Mouse (Mus musculus): ENCODE measurements at regions not wholly inside any gene's neighbourhood (a gene's known extent, or its start where the extent isn't known, plus 50 kb on each side); places are given as distances from the start of the nearest gene placed in this dataset.
"Not testable (repeated sequence)": the region's sequence is repeated elsewhere in the genome, so short reads cannot be mapped to it uniquely, and the experiment has no call there.

DNA sequence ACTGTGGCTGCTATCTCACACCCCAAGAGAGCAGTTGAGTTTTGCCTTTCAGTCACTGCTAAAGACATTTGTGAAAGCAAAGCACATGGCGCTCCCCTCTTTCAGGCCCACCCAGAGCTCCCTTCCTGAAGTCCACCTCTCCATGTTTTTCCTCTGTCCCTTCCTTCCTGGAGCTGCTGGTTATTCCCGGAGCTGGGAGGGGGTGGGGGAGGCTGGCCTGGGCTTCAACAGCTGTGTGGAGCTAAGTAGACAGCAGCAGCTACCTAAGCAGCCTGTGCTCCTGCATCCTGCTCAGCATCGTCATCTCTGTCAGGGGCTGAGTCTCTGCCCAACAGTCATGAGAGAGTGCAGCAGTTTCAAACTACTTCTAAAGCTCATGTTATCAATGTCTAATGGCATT, 78.0 kb upstream of the Cdyl start:
- DNase-seq (ENCODE audit: low read depth, low spot score) (no peak), ATAC-seq (no peak)
- no peaks in the 10 kb centered on the region for H3K27me3 ChIP-seq
- POLR2A ChIA-PET: interaction anchor here (0.6 kb wide), 1 partner anchor 26 kb away, joined by 3 read pairs; no protein-coding TSS in a partner anchor
- CTCF ChIA-PET: no interaction called here
- in situ Hi-C loops (cut with MboI; ENCODE audit: low pct_unique_long_range_greater_than_20kb): no loop called here
- TF ChIP-seq CTCF (IDR thresholded peaks at IDR 0.05): no peak

DNA sequence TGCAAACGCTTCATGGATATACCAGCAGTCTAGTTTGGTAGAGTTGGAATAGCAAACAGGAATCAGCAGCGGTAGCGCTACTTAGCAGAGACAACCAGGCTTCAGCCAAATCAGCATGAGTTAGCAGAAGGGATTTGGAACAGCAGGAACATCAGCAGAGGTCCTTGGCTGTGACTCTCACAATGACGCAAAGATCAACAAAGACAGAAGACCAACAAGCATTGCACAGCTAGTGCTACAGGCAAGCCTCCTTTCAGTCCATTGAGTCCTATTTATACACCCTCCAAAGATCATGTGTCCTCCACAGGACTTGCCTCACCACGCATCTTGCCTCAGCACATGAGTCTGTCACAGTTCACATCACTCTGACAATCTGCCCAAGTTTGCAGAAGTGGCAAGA, 61.6 kb upstream of the Cdyl start:
- ChIA-PET CTCF (no interaction called here), POLR2A (no interaction called here)
- no peak for TF ChIP-seq CTCF (IDR thresholded peaks at IDR 0.05)
- in situ Hi-C loops (cut with MboI; ENCODE audit: low pct_unique_long_range_greater_than_20kb): no loop called here
- ATAC-seq (no peak), DNase-seq (ENCODE audit: low read depth, low spot score) (no peak)
- no peaks in the 10 kb centered on the region for H3K27me3 ChIP-seq

DNA sequence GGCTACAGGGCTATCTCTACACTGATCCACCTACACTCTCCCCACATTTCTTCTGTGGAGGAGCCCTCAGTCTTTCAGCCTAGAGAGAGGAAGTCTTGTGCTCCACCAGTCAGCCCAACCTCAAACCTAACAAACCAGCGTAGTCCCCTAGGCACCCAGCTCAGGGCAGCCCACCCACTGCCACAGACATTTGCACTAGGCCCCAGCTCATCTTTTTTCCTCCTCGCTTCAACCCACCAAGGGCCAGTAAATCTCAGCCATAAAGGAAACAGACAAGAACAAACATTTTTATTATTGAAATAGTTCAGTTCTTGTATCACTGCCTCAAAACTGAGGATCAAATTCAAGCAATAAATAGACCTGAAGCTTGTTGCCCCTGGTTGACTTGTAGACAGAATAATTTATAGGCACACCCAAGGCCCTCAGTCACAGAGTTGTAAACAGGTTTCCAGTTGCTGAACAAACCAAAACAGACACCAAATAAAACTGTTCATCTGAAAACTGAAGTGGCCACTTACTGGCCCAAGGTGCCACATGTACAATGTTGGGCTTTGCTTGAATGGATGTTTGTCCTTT, 58.0 kb upstream of the Cdyl start:
- in situ Hi-C loops (cut with MboI; ENCODE audit: low pct_unique_long_range_greater_than_20kb): no loop called here
- ATAC-seq: no peak
- no peak for DNase-seq (ENCODE audit: low read depth, low spot score)
- TF ChIP-seq CTCF (IDR thresholded peaks at IDR 0.05): no peak
- CTCF ChIA-PET: no interaction called here
- POLR2A ChIA-PET: no interaction called here
- H3K27me3 ChIP-seq: no peaks in the 10 kb centered on the region

DNA sequence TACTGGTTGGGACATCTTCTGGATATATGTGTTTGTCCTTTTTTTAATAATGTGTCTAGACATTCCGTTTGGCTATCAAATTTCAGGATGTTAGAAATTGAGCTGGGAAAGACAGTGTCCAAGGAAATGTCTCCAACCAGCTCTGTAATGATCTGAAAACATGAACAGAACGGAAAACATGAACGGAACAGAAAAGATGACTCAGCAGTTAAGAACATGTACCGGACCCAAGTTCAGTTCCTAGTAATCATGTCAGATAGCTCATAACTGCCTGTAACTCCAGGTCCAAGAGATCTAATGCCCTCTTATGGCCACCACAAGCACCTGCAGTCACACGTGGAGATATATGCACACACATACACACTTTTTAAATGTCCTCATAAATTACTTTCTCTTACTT, 56.6 kb upstream of the Cdyl start:
- in situ Hi-C loops (cut with MboI; ENCODE audit: low pct_unique_long_range_greater_than_20kb): no loop called here
- ATAC-seq (no peak), DNase-seq (ENCODE audit: low read depth, low spot score) (no peak)
- TF ChIP-seq CTCF (IDR thresholded peaks at IDR 0.05): peak; percentile 29
- ChIA-PET POLR2A (no interaction called here), CTCF (no interaction called here)
- H3K27me3 ChIP-seq: no peaks in the 10 kb centered on the region

DNA sequence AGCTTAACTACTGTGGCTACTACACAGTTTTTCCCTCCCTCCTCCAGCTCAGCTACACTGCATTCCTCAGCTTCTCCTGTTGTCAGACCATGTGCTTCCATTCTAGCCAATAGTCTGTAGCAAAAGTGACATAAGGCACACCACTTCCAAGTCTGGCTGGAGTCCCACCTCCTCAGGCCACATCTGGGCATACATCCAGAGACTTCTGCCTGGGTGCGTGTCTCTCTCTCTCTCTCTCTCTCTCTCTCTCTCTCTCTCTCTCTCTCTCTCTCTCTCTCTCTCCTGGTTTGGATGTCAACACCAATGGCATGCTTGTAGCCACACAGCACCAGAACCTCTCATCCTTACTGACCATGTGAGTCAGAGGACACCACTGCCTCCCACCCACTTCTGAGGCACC, 55.6 kb upstream of the Cdyl start:
- CTCF ChIA-PET: no interaction called here
- DNase-seq (ENCODE audit: low read depth, low spot score): peak; percentile 55
- in situ Hi-C loops (cut with MboI; ENCODE audit: low pct_unique_long_range_greater_than_20kb): no loop called here
- no peaks in the 10 kb centered on the region for H3K27me3 ChIP-seq
- POLR2A ChIA-PET: interaction anchor here (0.6 to 0.8 kb wide), 3 partner anchors 44 to 273 kb away, joined by 3 to 5 read pairs (median 4); no protein-coding TSS in a partner anchor
- TF ChIP-seq CTCF (IDR thresholded peaks at IDR 0.05): peak; percentile 28
- peak; percentile 60 for ATAC-seq

DNA sequence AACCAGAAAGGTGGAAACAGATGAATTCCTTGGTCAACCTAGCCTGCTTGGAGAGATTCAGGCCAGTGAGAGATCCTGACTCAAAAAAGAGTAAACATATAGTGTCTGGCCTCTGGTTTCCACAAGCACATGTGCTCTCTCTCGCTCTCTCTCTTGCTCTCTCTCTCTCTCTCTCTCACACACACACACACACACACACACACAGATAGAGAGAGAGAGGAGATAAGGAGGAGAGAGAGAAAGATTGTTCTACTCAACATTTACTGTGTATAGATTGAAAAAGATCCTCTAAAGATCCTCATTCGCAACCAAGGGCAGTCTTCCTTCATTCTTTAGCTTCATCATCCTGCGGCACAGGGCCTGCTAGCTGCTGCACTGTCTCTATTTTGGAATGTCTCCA, 54.9 kb upstream of the Cdyl start:
- POLR2A ChIA-PET: interaction anchor here (0.6 to 0.8 kb wide), 2 partner anchors 43 to 274 kb away, joined by 4 to 5 read pairs; no protein-coding TSS in a partner anchor
- ATAC-seq: no peak
- no peak for TF ChIP-seq CTCF (IDR thresholded peaks at IDR 0.05)
- CTCF ChIA-PET: interaction anchor here (0.6 kb wide), 1 partner anchor 53 kb away, joined by 3 read pairs; no protein-coding TSS in a partner anchor
- in situ Hi-C loops (cut with MboI; ENCODE audit: low pct_unique_long_range_greater_than_20kb): no loop called here
- no peaks in the 10 kb centered on the region for H3K27me3 ChIP-seq
- DNase-seq (ENCODE audit: low read depth, low spot score): no peak

DNA sequence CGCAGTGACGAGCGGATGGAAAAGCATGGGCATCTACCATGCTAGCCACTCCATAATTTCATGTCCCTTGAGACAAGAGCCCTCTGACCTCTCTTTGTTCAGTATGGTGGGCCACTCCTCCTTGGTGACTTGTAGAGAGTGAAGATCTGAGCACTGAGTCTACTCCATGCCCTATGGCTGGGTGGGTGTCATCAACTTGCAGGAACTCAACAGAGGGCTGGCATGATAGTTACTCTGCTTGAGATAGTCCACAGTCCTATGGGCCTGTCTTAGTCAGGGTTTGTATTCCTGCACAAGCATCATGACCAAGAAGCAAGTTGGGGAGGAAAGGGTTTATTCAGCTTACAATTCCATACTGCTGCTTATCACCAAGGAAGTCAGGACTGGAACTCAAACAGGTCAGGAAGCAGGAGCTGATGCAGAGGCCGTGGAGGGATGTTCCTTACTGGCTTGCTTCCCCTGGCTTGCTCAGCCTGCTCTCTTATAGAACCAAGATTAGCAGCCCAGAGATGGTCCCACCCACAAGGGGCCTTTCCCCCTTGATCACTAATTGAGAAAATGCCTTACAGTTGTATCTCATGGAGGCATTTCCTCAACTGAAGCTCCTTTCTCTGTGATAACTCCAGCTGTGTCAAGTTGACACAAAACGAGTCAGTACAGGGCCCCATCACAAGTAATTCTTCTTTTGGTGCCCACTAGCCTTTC, 52.6 kb upstream of the Cdyl start:
- DNase-seq (ENCODE audit: low read depth, low spot score); in situ Hi-C loops (cut with MboI; ENCODE audit: low pct_unique_long_range_greater_than_20kb); POLR2A ChIA-PET; ATAC-seq; CTCF ChIA-PET; H3K27me3 ChIP-seq: not testable (repeated sequence)

DNA sequence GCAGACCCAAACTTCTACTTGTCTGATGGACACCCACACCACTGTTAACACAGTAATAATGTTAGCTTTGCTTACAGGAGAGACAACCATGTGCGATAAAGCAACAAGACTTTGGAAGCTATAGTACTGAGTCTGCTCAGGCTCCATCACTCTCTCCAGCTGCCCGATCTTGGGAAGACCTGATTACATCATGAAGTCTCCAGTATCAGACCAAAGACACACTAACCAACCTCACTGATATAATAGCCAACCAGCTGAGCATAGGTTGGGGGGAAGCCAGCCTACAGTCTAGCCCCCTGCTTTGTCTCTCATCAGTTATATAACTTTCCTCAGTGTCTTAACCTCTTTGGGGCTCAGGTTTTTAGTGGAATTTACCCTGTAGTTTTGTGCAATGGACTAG, 51.9 kb upstream of the Cdyl start:
- in situ Hi-C loops (cut with MboI; ENCODE audit: low pct_unique_long_range_greater_than_20kb): no loop called here
- CTCF ChIA-PET: no interaction called here

More for the DNA sequence above, 51.9 kb upstream of the Cdyl start:
- no peak for DNase-seq (ENCODE audit: low read depth, low spot score)
- H3K27me3 ChIP-seq: no peaks in the 10 kb centered on the region
- no peak for ATAC-seq
- no peak for TF ChIP-seq CTCF (IDR thresholded peaks at IDR 0.05)
- POLR2A ChIA-PET: no interaction called here
